Mouse (Mus musculus) naive thymus-derived CD4-positive, alpha-beta T cell, adult 2 months (primary cell): ENCODE measurements at regions not wholly inside any gene's neighbourhood (a gene's known extent, or its start where the extent isn't known, plus 50 kb on each side); places are given as distances from the start of the nearest gene placed in this dataset.

Experiments used
- DNase-seq: peaks from one replicate; pipeline ENCODE4 v3.0.0-alpha.2; 2011; ENCODE audit warnings: low read depth

GRCm38 (mm10) chr5:91696532-91696931 lies 179.1 kb downstream of the Parm1 start:
- DNase-seq = no peak

- no peak for DNase-seq
Measured at GRCm38 (mm10) chr5:91695632-91696031, 178.2 kb downstream of the Parm1 start.

- no peak for DNase-seq
Measured at GRCm38 (mm10) chr5:91693277-91693676, 175.9 kb downstream of the Parm1 start.

GRCm38 (mm10) chr5:91692292-91692691 lies 174.9 kb downstream of the Parm1 start:
- DNase-seq = no peak

GRCm38 (mm10) chr5:91678727-91679126 lies 161.3 kb downstream of the Parm1 start:
- no peak for DNase-seq
